Mouse (Mus musculus) myocyte (in vitro differentiated cells): ENCODE data around the gene Nsa2. TPM values are rescaled to one million over a fixed set of nuclear protein-coding genes. Genes with fewer than 3 reads are reported as not detected.
"Not testable (repeated sequence)": the region's sequence is repeated elsewhere in the genome, so short reads cannot be mapped to it uniquely, and the experiment has no call there.

Source experiments
- H3K27me3 ChIP-seq: one replicate; pipeline ENCODE4 v1.6.1; 2011; ENCODE audit not compliant: control insufficient read depth, insufficient read depth, insufficient read length
- H3K36me3 ChIP-seq: one replicate; pipeline ENCODE4 v1.6.1; 2011; ENCODE audit not compliant: control insufficient read depth, insufficient read depth
- H3K4me2 ChIP-seq: one replicate; pipeline ENCODE4 v1.6.1; 2011; ENCODE audit warnings: low read depth, control low read depth
- H3K4me3 ChIP-seq: one replicate; pipeline ENCODE4 v1.5.1; 2011; ENCODE audit warnings: mild to moderate bottlenecking, control low read depth, moderate library complexity
- H3K79me2 ChIP-seq: one replicate; pipeline ENCODE4 v1.6.1; 2011; ENCODE audit not compliant: control insufficient read depth, insufficient read depth
- H3ac ChIP-seq: one replicate; pipeline ENCODE4 v1.6.1; 2011; ENCODE audit not compliant: control insufficient read depth, insufficient read length
- CEBPB ChIP-seq: IDR thresholded peaks from 2 replicates; pipeline ENCODE4 v1.6.1; 2011; ENCODE audit warnings: mild to moderate bottlenecking, moderate library complexity; ENCODE audit not compliant: poor library complexity, insufficient read depth, severe bottlenecking
- E2F4 ChIP-seq: IDR thresholded peaks from one replicate; pipeline ENCODE4 v1.6.1; 2011; ENCODE audit warnings: mild to moderate bottlenecking, control low read depth, moderate library complexity; ENCODE audit not compliant: insufficient read depth
- MAX ChIP-seq: IDR thresholded peaks from one replicate; pipeline ENCODE4 v1.6.1; 2011; ENCODE audit warnings: low read depth, mild to moderate bottlenecking, control low read depth
- MYOD1 ChIP-seq, 3 experiments: IDR thresholded peaks; one replicate each; pipeline ENCODE4 v1.6.1; 2011; ENCODE audit warnings: control low read depth in 2 of 3, low read depth in 2 of 3, mild to moderate bottlenecking in 2 of 3, moderate library complexity in 1 of 3; ENCODE audit not compliant: insufficient read length in 2 of 3, control insufficient read depth in 1 of 3
- MYOG ChIP-seq, 3 experiments: IDR thresholded peaks; one replicate each; pipeline ENCODE4 v1.6.1; 2011; ENCODE audit warnings: control low read depth in 2 of 3, low read depth in 2 of 3, mild to moderate bottlenecking in 2 of 3; ENCODE audit not compliant: insufficient read length in 2 of 3, control insufficient read depth in 1 of 3, insufficient read depth in 1 of 3
- POLR2A ChIP-seq: IDR thresholded peaks from one replicate; pipeline ENCODE4 v1.6.1; 2011; ENCODE audit warnings: low read depth, mild to moderate bottlenecking, control low read depth, moderate library complexity; ENCODE audit not compliant: insufficient read length
- POLR2AphosphoS2 ChIP-seq: IDR thresholded peaks from one replicate; pipeline ENCODE4 v1.6.1; 2011; ENCODE audit warnings: low read depth, control low read depth; ENCODE audit not compliant: insufficient read length
- REST ChIP-seq: IDR thresholded peaks from one replicate; pipeline ENCODE4 v1.6.1; 2011; ENCODE audit warnings: mild to moderate bottlenecking, control low read depth, moderate library complexity; ENCODE audit not compliant: insufficient read depth, insufficient read length
- SRF ChIP-seq: IDR thresholded peaks from one replicate; pipeline ENCODE4 v1.6.1; 2011; ENCODE audit warnings: low read depth; ENCODE audit not compliant: control insufficient read depth, insufficient read length
- TCF12 ChIP-seq: IDR thresholded peaks from one replicate; pipeline ENCODE4 v1.6.1; 2011; ENCODE audit warnings: mild to moderate bottlenecking, control low read depth; ENCODE audit not compliant: poor library complexity, insufficient read depth, severe bottlenecking
- TCF3 ChIP-seq: IDR thresholded peaks from one replicate; pipeline ENCODE4 v1.6.1; 2011; ENCODE audit warnings: low read depth, control low read depth; ENCODE audit not compliant: insufficient read length
- USF1 ChIP-seq: IDR thresholded peaks from one replicate; pipeline ENCODE4 v1.6.1; 2011; ENCODE audit warnings: low read depth, mild to moderate bottlenecking, control low read depth, moderate library complexity
- polyA plus RNA-seq: library from polyadenylated mRNA; unstranded; fragments of >200 nt; fragmentation: generic; extraction: Trizol; gene quantifications from one replicate; pipeline ENCODE4 v1.2.1, GENCODE M21; 2012; ENCODE audit warnings: missing spikeins

Nsa2 gene
- polyA plus RNA-seq, 1 experiment: 114 TPM

- Histone ChIP-seq H3K79me2 (no peaks in the 10 kb centered on the region), H3K4me3 (no peak overlapping the region), H3K36me3 (no peaks in the 10 kb centered on the region), H3K27me3 (peaks cover 5% of the 10 kb centered on the region), H3ac (no peak overlapping the region), H3K4me2 (no peak overlapping the region)
- TF ChIP-seq MYOG (IDR thresholded peaks at IDR 0.05; ENCODE audit: control insufficient read depth in 1 of 3, insufficient read depth in 1 of 3, insufficient read length in 2 of 3, low read depth in 2 of 3): no peak
- no peak for TF ChIP-seq USF1
- TF ChIP-seq SRF: no peak
- TF ChIP-seq TCF12: no peak
- TF ChIP-seq MAX: no peak
- TF ChIP-seq E2F4: no peak
Measured at GRCm38 (mm10) chr13:97109046-97109445, 28.7 kb downstream of the Nsa2 start.

DNA sequence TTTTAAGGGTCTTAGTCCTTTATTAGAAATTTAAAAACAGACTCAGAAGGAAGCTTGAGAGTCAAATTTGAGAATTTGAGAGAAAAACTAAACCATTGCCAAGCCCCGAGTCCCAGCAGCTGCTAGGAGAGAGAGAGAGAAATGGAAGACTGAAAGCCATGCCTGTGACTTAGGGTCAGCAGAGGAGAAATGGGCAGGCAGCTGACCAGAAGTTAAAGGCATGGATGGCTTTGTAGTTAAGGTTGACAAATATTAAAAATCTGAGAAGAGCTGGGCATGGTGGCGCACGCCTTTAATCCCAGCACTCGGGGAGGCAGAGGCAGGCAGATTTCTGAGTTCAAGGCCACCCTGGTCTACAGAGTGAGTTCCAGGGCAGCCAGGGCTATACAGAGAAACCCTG lies 30.0 kb downstream of the Nsa2 start:
- H3K4me2 ChIP-seq, H3K27me3 ChIP-seq, H3K79me2 ChIP-seq, H3K36me3 ChIP-seq, H3K4me3 ChIP-seq, H3ac ChIP-seq: not testable (repeated sequence)

GRCm38 (mm10) chr13:97104996-97105395 lies 32.7 kb downstream of the Nsa2 start:
- H3K4me3 ChIP-seq: no peak overlapping the region
- H3K4me2 ChIP-seq: no peak overlapping the region
- no peaks in the 10 kb centered on the region for H3K36me3 ChIP-seq
- H3ac ChIP-seq: no peak overlapping the region
- TF ChIP-seq SRF (no peak), MYOD1 (IDR thresholded peaks at IDR 0.05; ENCODE audit: control insufficient read depth in 1 of 3, insufficient read length in 2 of 3, low read depth in 2 of 3) (no peak), REST (no peak), MYOG (IDR thresholded peaks at IDR 0.05; ENCODE audit: control insufficient read depth in 1 of 3, insufficient read depth in 1 of 3, insufficient read length in 2 of 3, low read depth in 2 of 3) (no peak), CEBPB (no peak), POLR2AphosphoS2 (no peak), TCF12 (no peak)
- H3K79me2 ChIP-seq: no peaks in the 10 kb centered on the region
- H3K27me3 ChIP-seq: peaks cover 7% of the 10 kb centered on the region

GRCm38 (mm10) chr13:97099187-97099852 lies 38.4 kb downstream of the Nsa2 start, which contains the start of gene Gm6169:
Gm6169 (minus strand) TSS chr13:97099237.
- TF ChIP-seq MYOG (IDR thresholded peaks at IDR 0.05; ENCODE audit: control insufficient read depth in 1 of 3, insufficient read depth in 1 of 3, insufficient read length in 2 of 3, low read depth in 2 of 3) (no peak), TCF12 (no peak), CEBPB (no peak), MAX (no peak), POLR2AphosphoS2 (no peak), REST (no peak), TCF3 (no peak), E2F4 (no peak), MYOD1 (IDR thresholded peaks at IDR 0.05; ENCODE audit: control insufficient read depth in 1 of 3, insufficient read length in 2 of 3, low read depth in 2 of 3) (no peak), POLR2A (no peak), SRF (no peak)
- Histone ChIP-seq H3ac (no peak within 1 kb of the TSS), H3K79me2 (no peaks in the 10 kb centered on the region), H3K36me3 (no peaks in the 10 kb centered on the region), H3K4me3 (no peak within 1 kb of the TSS), H3K4me2 (no peak within 1 kb of the TSS), H3K27me3 (peaks cover 14% of the 10 kb centered on the region)

- Histone ChIP-seq H3K4me3 (no peak overlapping the region), H3ac (no peak overlapping the region), H3K27me3 (peaks cover 11% of the 10 kb centered on the region), H3K79me2 (no peaks in the 10 kb centered on the region), H3K36me3 (no peaks in the 10 kb centered on the region), H3K4me2 (no peak overlapping the region)
- TF ChIP-seq MYOD1 (IDR thresholded peaks at IDR 0.05; ENCODE audit: control insufficient read depth in 1 of 3, insufficient read length in 2 of 3, low read depth in 2 of 3): no peak
- TF ChIP-seq POLR2AphosphoS2: no peak
- TF ChIP-seq REST: no peak
- TF ChIP-seq USF1: no peak
- no peak for TF ChIP-seq CEBPB
- TF ChIP-seq SRF: no peak
- no peak for TF ChIP-seq E2F4
- TF ChIP-seq POLR2A: no peak
- TF ChIP-seq TCF12: no peak
- TF ChIP-seq MAX: no peak
- TF ChIP-seq TCF3: no peak
Measured at GRCm38 (mm10) chr13:97095726-97096125, 42.0 kb downstream of the Nsa2 start.
